Mouse (Mus musculus) hindbrain, embryonic 12.5 days (tissue): Measurements from ENCODE around the gene Dgkk. TPM values are rescaled to one million over a fixed set of nuclear protein-coding genes. Genes with fewer than 3 reads are reported as not detected.
"Not testable (repeated sequence)": the region's sequence is repeated elsewhere in the genome, so short reads cannot be mapped to it uniquely, and the experiment has no call there.

Experiments
- ATAC-seq: fragments of 200-750 bp; cut with Nextera tagmentation; 2 replicates; pipeline ENCODE4 v1.8.0; 2017; ENCODE audit warnings: moderate TSS enrichment; ENCODE audit not compliant: low FRiP score
- H3K27ac ChIP-seq: fragments of 300-500 bp; sonication (generic); 2 replicates; pipeline ENCODE4 v1.5.1; 2016; ENCODE audit warnings: mild to moderate bottlenecking
- H3K27me3 ChIP-seq: fragments of 300-500 bp; sonication (generic); 2 replicates; pipeline ENCODE4 v1.6.1; 2016; ENCODE audit warnings: mild to moderate bottlenecking
- H3K36me3 ChIP-seq: fragments of 300-500 bp; sonication (generic); 2 replicates; pipeline ENCODE4 v1.6.1; 2016; ENCODE audit warnings: mild to moderate bottlenecking
- H3K4me1 ChIP-seq: fragments of 300-500 bp; sonication (generic); 2 replicates; pipeline ENCODE4 v1.6.1; 2016
- H3K4me2 ChIP-seq: fragments of 300-500 bp; sonication (generic); replicated peaks from 2 replicates; pipeline ENCODE4 v1.6.1; 2016; ENCODE audit warnings: mild to moderate bottlenecking
- H3K4me3 ChIP-seq: fragments of 300-500 bp; sonication (generic); 2 replicates; pipeline ENCODE4 v1.5.1; 2016; ENCODE audit warnings: mild to moderate bottlenecking
- H3K9ac ChIP-seq: fragments of 300-500 bp; sonication (generic); 2 replicates; pipeline ENCODE4 v1.6.1; 2016; ENCODE audit warnings: mild to moderate bottlenecking, moderate library complexity
- H3K9me3 ChIP-seq: fragments of 300-500 bp; sonication (generic); replicated peaks from 2 replicates; pipeline ENCODE4 v1.6.1; 2016; ENCODE audit warnings: mild to moderate bottlenecking
- WGBS: fragments of 180-500 bp; shearing (Covaris S2); methylation state at CpG from one replicate; pipeline ENCODE4 v1.1.7; 2016; 5-methylcytosine and 5-hydroxymethylcytosine counted together
- polyA plus RNA-seq: library from polyadenylated mRNA; unstranded; fragments of >200 nt; fragmentation: Nextera tagmentation; extraction: Ambion mirVana; gene quantifications from 2 replicates; pipeline ENCODE4 v1.2.1, GENCODE M21; 2016

The Dgkk gene
- polyA plus RNA-seq = 0.49 and 0.65 TPM in 2 replicates

GRCm38 (mm10) chrX:6779006-6779405, at the start of gene Dgkk:
TSS of gene Dgkk (plus strand) at chrX:6779306.
- Histone ChIP-seq H3K4me2 (peak within 1 kb of the TSS; percentile 55), H3K4me3 (peak within 1 kb of the TSS; percentile 34), H3K27me3 (peaks cover 38% of the 10 kb centered on the region)
- not testable (repeated sequence) for H3K9ac ChIP-seq, H3K27ac ChIP-seq, H3K9me3 ChIP-seq, H3K36me3 ChIP-seq, H3K4me1 ChIP-seq, ATAC-seq
- WGBS = 25% methylated on average over 20 of the region's 30 CpGs

DNA sequence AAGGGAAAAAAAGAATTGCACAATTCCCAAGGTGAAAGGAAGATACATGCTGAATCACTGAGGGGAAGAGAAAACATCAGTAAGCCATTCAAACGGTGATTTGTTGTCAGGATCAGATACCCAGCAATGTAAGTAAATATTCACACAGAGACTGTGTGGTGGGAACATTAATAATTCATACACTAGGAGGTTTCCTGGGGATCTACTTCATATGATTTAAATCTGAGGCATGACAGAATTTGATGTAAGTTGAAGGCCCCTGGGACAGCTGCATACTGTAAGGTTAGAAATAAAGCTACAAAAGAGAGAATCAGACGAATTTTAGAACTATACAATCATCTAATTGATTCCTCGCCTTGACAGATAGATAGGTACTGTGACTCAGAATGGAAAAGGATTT, 45.1 kb upstream of the Dgkk start:
- WGBS = 45% methylated on average over 3 of the region's 3 CpGs
- no peak overlapping the region for H3K27ac ChIP-seq
- no peak overlapping the region for H3K4me3 ChIP-seq
- H3K9me3 ChIP-seq = no peaks in the 10 kb centered on the region
- no peaks in the 10 kb centered on the region for H3K4me1 ChIP-seq
- H3K27me3 ChIP-seq = no peaks in the 10 kb centered on the region
- no peak overlapping the region for H3K9ac ChIP-seq
- ATAC-seq = 0 out of 2 replicates have a peak, but pooled peaks have one; percentile 38
- H3K36me3 ChIP-seq = no peaks in the 10 kb centered on the region
- H3K4me2 ChIP-seq = no peak overlapping the region

DNA sequence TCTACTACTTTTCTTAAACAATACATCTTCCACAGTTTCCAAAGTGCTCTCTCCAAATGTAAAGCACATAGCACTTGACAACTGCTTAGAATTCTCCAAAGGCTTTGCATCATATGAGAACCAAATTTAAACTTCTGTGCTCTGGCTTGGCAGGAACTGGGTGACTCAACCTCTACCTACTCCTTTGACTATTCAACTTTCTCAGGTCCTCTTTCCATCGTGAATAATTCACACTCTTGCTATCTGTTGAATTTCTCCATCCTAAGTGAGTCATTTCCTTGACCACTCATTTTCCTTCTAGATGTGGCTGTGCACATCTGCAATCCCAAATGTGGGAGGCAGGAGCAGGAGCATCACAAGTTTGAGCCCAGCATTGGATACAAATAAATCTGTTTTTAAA, 28.4 kb upstream of the Dgkk start:
- ATAC-seq = no peak

GRCm38 (mm10) chrX:6751549-6752047, 27.5 kb upstream of the Dgkk start:
- H3K9ac ChIP-seq = no peak overlapping the region
- H3K4me2 ChIP-seq = no peak overlapping the region
- no peaks in the 10 kb centered on the region for H3K36me3 ChIP-seq
- no peaks in the 10 kb centered on the region for H3K9me3 ChIP-seq
- 0 out of 2 replicates have a peak, but pooled peaks cover 3% of the 10 kb centered on the region for H3K4me1 ChIP-seq
- ATAC-seq = 0 out of 2 replicates have a peak, but pooled peaks have one; percentile 48
- no peaks in the 10 kb centered on the region for H3K27me3 ChIP-seq
- WGBS = 30% methylated on average over 6 of the region's 6 CpGs
- H3K27ac ChIP-seq = no peak overlapping the region
- no peak overlapping the region for H3K4me3 ChIP-seq

More for the DNA sequence above, 28.4 kb upstream of the Dgkk start:
- no peaks in the 10 kb centered on the region for H3K36me3 ChIP-seq
- no peaks in the 10 kb centered on the region for H3K27me3 ChIP-seq
- 0 out of 2 replicates have a peak, but pooled peaks cover 3% of the 10 kb centered on the region for H3K4me1 ChIP-seq
- H3K9me3 ChIP-seq = no peaks in the 10 kb centered on the region
- 61% methylated on average over 1 of the region's 1 CpGs for WGBS
- no peak overlapping the region for H3K4me2 ChIP-seq
- no peak overlapping the region for H3K4me3 ChIP-seq
- H3K27ac ChIP-seq = no peak overlapping the region
- no peak overlapping the region for H3K9ac ChIP-seq

GRCm38 (mm10) chrX:6777489-6778249, 1.4 kb upstream of the Dgkk start:
- WGBS = 24% methylated on average over 13 of the region's 13 CpGs
- ATAC-seq = no peak

GRCm38 (mm10) chrX:6778250-6778637, 862 bp upstream of the Dgkk start:
- 20% methylated on average over 24 of the region's 24 CpGs for WGBS
- H3K27ac ChIP-seq = no peak overlapping the region
- H3K9me3 ChIP-seq = no peaks in the 10 kb centered on the region
- H3K36me3 ChIP-seq = no peaks in the 10 kb centered on the region
- no peak overlapping the region for H3K9ac ChIP-seq
- peak; percentile 75 for ATAC-seq
- no peaks in the 10 kb centered on the region for H3K4me1 ChIP-seq
- peaks cover 38% of the 10 kb centered on the region for H3K27me3 ChIP-seq
- H3K4me2 ChIP-seq = peak overlapping the region; percentile 55
- H3K4me3 ChIP-seq = peak overlapping the region; percentile 34

More at GRCm38 (mm10) chrX:6777489-6778249, 1.4 kb upstream of the Dgkk start:
- H3K27me3 ChIP-seq = peaks cover 38% of the 10 kb centered on the region
- peak overlapping the region; percentile 34 for H3K4me3 ChIP-seq
- no peaks in the 10 kb centered on the region for H3K36me3 ChIP-seq
- no peak overlapping the region for H3K27ac ChIP-seq
- H3K9me3 ChIP-seq = no peaks in the 10 kb centered on the region
- H3K9ac ChIP-seq = no peak overlapping the region
- peak overlapping the region; percentile 55 for H3K4me2 ChIP-seq
- H3K4me1 ChIP-seq = no peaks in the 10 kb centered on the region

GRCm38 (mm10) chrX:6779969-6780539, 948 bp downstream of the Dgkk start:
- ATAC-seq = no peak

DNA sequence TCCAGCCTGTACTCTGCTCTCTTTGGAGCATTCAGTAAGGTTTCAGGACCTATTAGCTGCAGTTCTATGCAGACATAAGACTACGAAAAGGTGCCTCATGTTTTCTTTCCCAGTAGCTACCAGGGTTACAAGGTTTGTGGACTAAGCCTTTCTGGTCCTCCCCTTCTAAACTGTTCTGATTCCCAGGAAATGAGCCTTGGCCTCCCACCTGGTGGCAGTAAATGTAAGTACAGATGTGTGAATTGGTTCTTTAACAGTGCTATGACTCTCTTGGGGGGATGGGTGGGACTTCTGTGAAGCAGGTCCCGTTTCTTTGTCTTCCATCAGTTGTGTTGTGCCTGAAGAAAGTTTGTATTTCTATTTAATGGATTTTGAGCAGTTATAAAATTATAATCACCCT, 53.4 kb downstream of the Dgkk start:
- no peak overlapping the region for H3K4me2 ChIP-seq
- ATAC-seq = no peak
- H3K36me3 ChIP-seq = no peaks in the 10 kb centered on the region
- H3K9me3 ChIP-seq = no peaks in the 10 kb centered on the region
- 55% methylated on average over 2 of the region's 2 CpGs for WGBS
- no peaks in the 10 kb centered on the region for H3K4me1 ChIP-seq
- H3K4me3 ChIP-seq = no peak overlapping the region
- H3K27me3 ChIP-seq = no peaks in the 10 kb centered on the region
- no peak overlapping the region for H3K9ac ChIP-seq
- H3K27ac ChIP-seq = no peak overlapping the region

More at GRCm38 (mm10) chrX:6779969-6780539, 948 bp downstream of the Dgkk start:
- 23% methylated on average over 16 of the region's 16 CpGs for WGBS
- Histone ChIP-seq H3K27ac (no peak overlapping the region), H3K27me3 (peaks cover 38% of the 10 kb centered on the region), H3K4me1 (no peaks in the 10 kb centered on the region), H3K4me2 (peak overlapping the region; percentile 41; the same call in 1 of the 2 replicates), H3K36me3 (no peaks in the 10 kb centered on the region), H3K4me3 (no peak overlapping the region; the same call in 1 of the 2 replicates), H3K9ac (no peak overlapping the region), H3K9me3 (no peaks in the 10 kb centered on the region)

- Histone ChIP-seq H3K27ac (no peak overlapping the region), H3K4me1 (no peaks in the 10 kb centered on the region), H3K27me3 (no peaks in the 10 kb centered on the region), H3K9me3 (no peaks in the 10 kb centered on the region), H3K36me3 (no peaks in the 10 kb centered on the region), H3K4me3 (no peak overlapping the region), H3K4me2 (no peak overlapping the region), H3K9ac (no peak overlapping the region)
- ATAC-seq = no peak
- WGBS = 70% methylated on average over 3 of the region's 3 CpGs
Measured at GRCm38 (mm10) chrX:6853466-6853865, 74.4 kb downstream of the Dgkk start.

GRCm38 (mm10) chrX:6854136-6854535, 75.0 kb downstream of the Dgkk start:
- Histone ChIP-seq H3K4me3 (no peak overlapping the region), H3K9me3 (no peaks in the 10 kb centered on the region), H3K9ac (no peak overlapping the region), H3K4me1 (no peaks in the 10 kb centered on the region), H3K36me3 (no peaks in the 10 kb centered on the region), H3K27me3 (no peaks in the 10 kb centered on the region), H3K4me2 (no peak overlapping the region), H3K27ac (no peak overlapping the region)
- no peak for ATAC-seq
- 83% methylated on average over 5 of the region's 5 CpGs for WGBS

DNA sequence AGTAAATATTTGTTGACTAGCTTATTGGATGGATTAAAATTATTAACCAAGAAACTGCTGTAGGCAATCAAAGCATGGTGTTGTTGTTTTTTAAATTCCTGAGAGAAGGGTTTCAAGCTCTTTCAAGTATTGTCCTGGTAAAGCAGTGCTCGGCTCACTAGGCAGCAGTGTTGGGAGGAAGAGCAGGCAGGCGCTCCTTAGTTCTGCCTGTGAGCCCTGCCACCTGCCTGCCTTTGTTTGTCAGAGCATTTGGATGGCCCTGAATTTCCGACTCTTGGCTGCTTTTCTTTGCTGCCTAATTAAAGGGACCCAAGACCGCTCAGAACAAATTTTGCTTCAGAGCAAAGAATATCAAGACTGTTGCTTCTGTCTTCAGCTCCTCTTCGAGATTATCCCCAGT, 114.8 kb downstream of the Dgkk start:
- H3K4me2 ChIP-seq = no peak overlapping the region
- H3K27me3 ChIP-seq = no peaks in the 10 kb centered on the region
- ATAC-seq = no peak
- no peak overlapping the region for H3K9ac ChIP-seq
- no peaks in the 10 kb centered on the region for H3K36me3 ChIP-seq
- 32% methylated on average over 5 of the region's 5 CpGs for WGBS
- H3K4me1 ChIP-seq = no peaks in the 10 kb centered on the region
- no peak overlapping the region for H3K27ac ChIP-seq
- H3K9me3 ChIP-seq = no peaks in the 10 kb centered on the region
- no peak overlapping the region for H3K4me3 ChIP-seq

DNA sequence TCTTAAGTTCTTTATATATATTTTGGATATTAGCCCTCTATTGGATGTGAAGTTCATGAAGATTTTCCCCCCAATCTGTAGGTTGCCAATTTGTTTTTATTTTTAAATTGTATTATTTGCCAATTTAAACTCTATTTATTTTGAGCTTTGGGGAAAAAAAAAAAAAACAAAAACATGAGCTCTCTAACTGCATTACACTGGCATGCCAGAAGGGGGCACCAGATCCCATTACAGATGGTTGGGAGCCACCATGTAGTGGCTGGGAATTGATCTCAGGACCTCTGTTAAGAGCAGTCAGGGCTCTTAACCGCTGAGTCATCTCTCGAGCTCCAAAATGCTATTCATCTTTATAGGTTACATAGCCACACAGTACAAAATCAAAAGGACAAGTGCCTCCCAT, 131.9 kb downstream of the Dgkk start:
- no peak for ATAC-seq
- 92% methylated on average over 2 of the region's 2 CpGs for WGBS
- H3K4me3 ChIP-seq = no peak overlapping the region

More for the DNA sequence above, 131.9 kb downstream of the Dgkk start:
- no peak overlapping the region for H3K4me2 ChIP-seq
- no peaks in the 10 kb centered on the region for H3K4me1 ChIP-seq
- no peak overlapping the region for H3K27ac ChIP-seq
- H3K36me3 ChIP-seq = no peaks in the 10 kb centered on the region
- H3K9ac ChIP-seq = no peak overlapping the region
- no peaks in the 10 kb centered on the region for H3K27me3 ChIP-seq
- H3K9me3 ChIP-seq = no peaks in the 10 kb centered on the region
